Mouse (Mus musculus) thymus, postnatal 14 days (tissue): ENCODE results near the gene Aff3.

ENCODE experiments used
- DNase-seq: peaks from one replicate; pipeline ENCODE4 v3.0.0; 2021

The Aff3 gene

GRCm38 (mm10) chr1:38384010-38384409 is 280.7 kb downstream of the Aff3 start:
- DNase-seq: no peak

GRCm38 (mm10) chr1:38382683-38383082 is 282.1 kb downstream of the Aff3 start:
- no peak for DNase-seq

DNA sequence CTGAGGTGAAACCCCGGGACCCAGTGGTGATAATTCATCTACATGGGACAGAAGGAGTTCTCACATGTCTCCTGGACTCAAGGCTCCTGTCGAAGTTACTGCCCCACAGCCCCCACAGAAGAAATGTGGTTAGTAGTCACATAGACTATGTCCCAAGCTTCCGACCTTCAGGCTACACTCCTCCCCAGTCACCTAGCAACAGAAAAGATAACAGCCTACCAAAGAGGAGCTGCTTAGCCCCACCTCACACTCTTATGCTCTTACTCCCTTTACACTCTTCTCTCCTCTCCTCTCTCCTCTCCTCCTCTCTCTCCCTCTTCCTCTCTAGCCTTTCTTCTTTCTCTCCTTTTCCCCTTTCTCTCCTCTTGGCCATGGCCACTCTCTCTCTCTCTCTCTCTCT is 286.8 kb downstream of the Aff3 start:
- no peak for DNase-seq

DNA sequence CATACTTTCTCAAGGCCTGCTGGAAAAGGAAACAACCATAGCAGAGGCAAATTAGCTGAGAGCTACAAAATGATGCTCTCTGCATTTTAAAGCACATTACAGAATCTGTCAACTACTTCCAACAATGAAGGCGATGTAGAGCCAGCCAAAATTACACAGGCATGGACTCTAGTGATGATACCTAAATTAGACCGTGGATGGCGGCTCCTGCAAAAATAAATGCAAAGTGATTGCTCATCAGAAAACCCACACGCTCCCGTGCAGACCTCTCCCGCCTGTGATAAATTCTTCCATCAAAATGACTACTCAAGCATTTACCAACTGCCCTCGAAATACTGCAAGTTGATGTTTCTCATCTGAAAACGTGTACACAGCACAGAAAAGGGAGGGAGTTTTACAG is 295.6 kb downstream of the Aff3 start:
- DNase-seq: no peak

DNA sequence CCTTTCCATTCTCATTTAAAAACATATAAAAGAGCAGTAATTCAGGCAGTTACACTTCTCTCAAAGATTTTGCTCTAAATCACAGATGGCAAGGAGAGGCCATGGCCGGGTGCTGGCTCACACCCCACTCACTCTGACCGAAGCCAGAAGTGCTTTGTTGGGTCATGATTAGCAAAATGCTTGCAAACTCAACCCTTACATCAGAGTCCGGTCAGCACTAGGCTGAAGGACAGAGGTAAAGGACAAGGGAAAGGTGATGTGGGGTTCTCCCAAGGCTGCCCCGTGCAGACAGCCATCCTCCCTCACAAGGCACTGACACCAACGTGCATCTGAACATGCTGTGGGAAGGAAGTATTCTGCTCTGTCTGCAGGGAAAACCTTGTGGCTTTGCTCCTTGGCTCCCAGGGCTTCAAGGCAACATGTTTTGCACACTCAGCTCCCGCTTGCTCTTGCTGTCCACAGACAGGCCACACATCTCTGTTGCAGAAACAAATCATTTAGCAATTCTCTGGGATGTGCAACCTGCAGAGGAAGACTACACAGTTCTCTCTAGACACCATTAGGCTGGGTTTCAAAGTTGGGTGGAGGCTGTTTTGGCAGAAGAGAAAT is 296.6 kb downstream of the Aff3 start:
- no peak for DNase-seq

DNA sequence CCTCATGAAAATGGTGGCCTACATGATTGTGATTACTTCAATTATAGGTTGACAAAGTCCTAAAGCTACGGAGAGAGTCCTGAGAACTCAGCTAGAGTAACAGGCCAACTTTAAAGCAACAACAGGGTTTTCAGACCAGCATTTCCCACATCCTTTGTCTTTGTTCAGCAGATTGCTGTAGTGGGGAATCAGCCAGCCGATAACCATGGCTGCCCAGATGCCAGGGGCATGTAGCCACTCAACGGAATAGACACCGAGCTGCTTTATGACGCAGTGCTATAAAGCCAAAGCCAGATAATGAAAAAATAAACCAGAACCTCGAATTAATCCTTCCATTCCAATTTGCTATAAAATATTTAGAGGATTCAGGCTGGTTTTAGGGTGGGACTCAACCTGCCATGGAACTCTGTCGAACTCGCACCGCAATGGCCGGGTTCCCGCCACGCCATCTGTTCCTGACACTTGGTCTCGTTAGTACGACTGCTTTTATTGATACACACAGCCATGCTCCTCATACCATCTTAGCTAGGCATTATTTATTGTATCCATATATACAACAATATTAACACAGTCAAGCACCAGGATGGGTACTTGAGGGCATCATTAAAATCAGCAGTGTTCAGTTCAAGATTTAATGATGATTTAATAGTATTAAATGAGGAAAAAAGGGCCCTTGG is 297.2 kb downstream of the Aff3 start:
- no peak for DNase-seq

DNA sequence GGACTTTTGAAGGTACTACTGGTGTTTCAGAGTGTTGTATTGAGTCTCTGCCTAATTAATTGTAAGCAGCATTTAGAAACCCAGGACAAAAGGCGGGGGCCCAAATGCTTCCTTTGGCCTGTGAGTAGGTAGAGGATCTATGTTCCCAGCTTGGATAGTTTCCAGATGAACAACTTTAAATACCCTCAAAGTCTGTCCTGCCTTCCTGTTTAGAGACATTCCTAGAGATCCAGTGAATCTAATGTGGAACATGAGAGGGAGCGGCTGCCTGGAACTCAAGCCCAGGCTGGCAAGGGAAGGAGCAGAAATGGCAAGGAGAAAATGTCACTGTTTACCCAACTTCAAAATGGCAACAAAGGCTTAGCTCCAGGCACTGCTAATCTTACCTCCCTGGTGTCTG is 300.9 kb downstream of the Aff3 start:
- no peak for DNase-seq

- DNase-seq: no peak
These were observed 302.5 kb downstream of the Aff3 start for GRCm38 (mm10) chr1:38362275-38362674.

DNA sequence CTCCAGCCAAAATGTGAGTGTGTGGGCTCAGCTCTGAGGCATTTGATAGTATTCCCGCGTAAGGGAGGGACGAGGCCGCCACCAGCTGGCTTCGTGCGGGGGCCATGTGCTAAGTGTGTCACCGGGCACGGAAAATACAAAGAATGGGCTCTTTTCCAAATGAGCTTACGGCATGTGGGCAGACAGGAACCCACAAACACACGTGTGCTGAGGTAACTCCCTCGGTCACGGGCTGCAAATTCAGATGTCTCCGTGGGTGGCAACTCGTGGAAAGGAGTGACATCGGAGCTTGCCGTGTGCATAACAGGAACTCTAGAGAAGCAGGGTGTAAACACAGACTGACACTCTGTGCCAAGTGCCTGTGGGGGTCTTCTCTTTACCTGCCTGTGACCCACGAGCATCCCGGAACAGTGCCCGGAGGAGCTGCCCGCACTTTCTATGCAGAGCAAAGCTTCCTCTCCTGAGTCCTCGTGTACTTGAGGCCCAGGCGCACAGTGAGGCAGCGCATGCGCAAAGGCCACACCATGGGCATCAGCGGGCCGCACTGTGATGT is 305.9 kb downstream of the Aff3 start:
- DNase-seq: no peak

GRCm38 (mm10) chr1:38357933-38358796 is 306.6 kb downstream of the Aff3 start:
- no peak for DNase-seq

- DNase-seq: no peak
These were observed 310.2 kb downstream of the Aff3 start for GRCm38 (mm10) chr1:38354585-38354984.

DNA sequence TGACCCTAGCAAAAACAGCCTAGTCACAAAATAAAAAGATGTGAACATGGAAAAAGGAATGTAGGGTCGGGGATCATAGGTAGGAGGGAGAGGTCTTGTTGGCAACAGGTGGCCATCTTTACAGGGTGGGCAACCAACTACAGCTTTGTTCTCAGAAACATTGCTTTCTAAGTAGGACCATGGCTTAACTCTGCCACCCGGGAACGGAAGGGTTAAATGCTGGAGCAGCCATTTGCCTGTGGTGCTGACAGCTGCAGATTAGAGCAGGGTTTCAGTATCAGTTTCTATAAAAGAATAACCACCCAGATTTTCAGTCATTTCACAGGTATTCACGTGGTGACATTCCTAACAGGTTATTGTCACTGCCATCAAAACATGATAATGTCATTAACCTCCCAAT is 317.4 kb downstream of the Aff3 start:
- DNase-seq: no peak

GRCm38 (mm10) chr1:38334206-38334605 is 330.5 kb downstream of the Aff3 start:
- no peak for DNase-seq

DNA sequence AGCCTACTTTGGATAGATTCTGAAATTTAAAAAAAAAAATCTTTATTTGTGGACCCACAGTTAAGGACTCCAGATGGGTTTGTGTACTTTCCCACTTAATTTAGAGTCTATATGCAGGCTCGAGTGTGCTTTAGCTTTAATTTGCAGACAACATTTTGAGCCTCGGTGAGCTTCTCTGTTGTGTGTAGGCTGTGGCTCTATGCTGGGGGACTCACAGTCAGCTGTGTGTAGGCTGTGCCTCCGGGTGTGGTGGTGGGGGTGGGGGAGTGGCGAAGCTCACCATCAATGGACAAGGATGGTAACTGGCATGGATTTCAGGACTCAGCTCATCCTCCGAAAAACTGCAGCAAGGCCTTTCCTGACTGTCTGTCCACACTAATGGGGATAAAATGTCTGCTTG is 331.8 kb downstream of the Aff3 start:
- DNase-seq: no peak

GRCm38 (mm10) chr1:38324206-38324605 is 340.5 kb downstream of the Aff3 start:
- no peak for DNase-seq

GRCm38 (mm10) chr1:38321861-38322260 is 342.9 kb downstream of the Aff3 start:
- DNase-seq: no peak

GRCm38 (mm10) chr1:38320971-38321305 is 343.8 kb downstream of the Aff3 start:
- DNase-seq: no peak

GRCm38 (mm10) chr1:38320126-38320970 is 344.4 kb downstream of the Aff3 start:
- no peak for DNase-seq

DNA sequence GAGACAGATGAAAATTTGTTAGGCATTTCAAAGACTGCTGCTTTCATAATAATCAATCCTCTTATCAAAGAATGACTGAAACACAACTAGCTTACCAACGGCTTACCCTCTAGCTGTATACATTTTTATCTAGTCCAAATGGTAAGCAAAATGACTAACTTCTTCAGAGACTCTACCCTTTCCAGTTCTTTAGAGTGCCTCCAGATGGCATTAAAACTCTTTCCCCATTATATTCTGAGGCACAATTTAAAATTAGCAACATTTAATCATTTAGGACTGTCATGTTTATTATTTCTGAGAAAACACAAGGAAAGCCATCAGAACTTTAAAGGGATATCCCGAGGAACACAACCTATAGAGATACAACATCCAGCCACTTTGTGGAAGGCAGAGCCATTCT is 346.1 kb downstream of the Aff3 start:
- no peak for DNase-seq

DNA sequence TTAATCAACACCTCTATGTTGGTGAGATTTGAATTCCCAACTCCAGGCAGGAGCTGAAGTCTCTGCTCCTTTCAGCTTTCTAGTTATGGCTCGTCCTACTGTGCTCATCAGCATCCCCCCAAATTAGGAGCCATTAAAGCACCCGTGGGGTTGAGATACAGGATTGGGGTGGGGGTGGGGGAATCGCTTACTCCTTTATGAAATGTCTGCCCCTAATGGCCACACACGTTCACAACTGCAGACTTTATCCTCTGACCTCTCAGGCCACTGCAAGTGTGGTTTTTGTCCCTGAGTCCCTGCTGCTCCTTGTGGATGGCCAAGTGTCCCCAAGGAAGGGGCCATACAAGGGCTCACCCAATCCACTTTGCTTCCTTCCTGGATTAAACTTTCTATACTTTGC is 348.8 kb downstream of the Aff3 start:
- DNase-seq: no peak

- no peak for DNase-seq
These were observed 354.3 kb downstream of the Aff3 start for GRCm38 (mm10) chr1:38310496-38310895.

GRCm38 (mm10) chr1:38310076-38310475 is 354.7 kb downstream of the Aff3 start:
- DNase-seq: no peak

GRCm38 (mm10) chr1:38309341-38309740 is 355.4 kb downstream of the Aff3 start:
- DNase-seq: no peak
